Mouse (Mus musculus) lung, postnatal 4 days (tissue): ENCODE data around the gene Arl3.

Experiments
- DNase-seq, 2 experiments: peaks; one replicate each; pipeline ENCODE4 v3.0.0; 2021

Arl3 gene

DNA sequence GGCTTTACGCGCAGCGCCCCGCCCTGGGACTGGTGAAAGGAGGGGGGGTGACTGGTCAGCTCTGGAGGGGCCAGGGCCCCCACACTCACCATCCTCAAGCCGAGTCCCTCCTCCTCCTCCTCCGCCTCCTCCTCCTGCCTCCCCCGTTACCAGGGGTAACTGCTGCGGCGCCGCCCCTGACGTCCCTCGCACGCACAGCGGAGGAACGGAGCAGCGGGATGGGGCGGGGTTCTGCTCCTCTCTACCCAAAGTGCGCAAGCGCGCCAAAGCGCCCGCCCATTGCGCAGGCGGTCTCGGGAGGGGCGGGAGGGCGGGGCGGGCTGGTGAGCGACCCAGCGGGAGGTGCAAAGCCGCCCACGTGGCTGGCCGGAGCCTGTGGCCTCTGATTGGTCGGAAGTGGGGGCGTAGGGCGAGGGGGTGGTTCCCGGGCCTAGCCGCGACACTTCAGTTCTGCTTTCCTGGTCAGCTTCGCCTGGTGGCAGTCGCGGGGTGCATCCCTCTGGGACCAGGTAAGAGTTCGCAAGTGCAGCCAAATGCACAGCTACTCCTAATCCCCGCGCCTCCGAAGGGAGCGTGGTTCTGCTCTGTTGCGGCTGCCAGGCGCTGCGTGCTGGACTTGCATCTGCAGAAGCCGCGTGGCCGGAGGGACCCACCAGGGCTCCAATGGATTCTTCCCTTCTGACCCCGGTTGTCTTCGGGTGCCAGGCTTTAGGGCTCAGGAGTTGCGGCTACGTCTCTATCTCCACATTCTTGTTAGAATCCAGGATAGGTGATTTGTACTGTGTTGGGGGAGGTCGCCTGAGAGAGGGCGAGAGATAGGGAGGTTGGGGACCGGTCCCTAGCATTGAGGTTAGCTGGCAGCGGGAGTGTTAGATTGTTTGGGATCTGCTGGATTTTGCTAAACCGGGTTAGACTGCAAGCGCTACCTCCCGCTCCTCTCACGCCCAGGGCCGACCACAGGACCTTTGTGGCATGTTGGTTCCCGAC lies at the start of gene Arl3, which contains the start of gene Sfxn2:
Arl3 (minus strand) TSS at position 248 of the 987 bp plus-strand sequence.
Sfxn2 (plus strand) TSS at position 415 of the 987 bp plus-strand sequence.
- peak; percentile 96 to 98 for DNase-seq

DNA sequence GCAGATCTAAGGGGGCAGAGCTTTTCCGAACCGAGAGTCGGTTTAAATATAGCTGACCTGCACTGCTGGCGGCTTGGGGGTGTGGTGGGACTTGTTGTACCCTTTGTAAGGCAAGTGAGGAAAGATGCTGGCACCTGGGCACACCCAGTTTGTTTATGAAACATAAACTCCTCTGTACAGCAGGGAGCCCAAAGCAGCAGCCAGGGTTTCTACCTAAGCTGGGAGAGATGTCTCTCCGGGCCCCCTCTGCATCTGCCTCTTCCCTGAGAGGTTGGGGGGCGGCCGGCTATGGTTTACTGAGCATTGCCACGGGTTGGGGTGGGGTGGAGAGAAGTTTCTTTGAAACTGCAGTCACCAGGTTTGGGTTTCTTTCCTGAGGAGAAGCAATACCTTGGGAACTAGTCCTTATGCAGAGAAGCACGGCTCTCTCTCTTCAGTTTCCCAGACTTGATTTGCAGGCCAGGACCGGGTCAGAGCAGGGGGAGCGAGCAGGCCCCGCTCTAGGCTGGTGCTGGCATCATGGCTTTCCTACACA lies 49.7 kb upstream of the Arl3 start:
- DNase-seq = no peak

DNA sequence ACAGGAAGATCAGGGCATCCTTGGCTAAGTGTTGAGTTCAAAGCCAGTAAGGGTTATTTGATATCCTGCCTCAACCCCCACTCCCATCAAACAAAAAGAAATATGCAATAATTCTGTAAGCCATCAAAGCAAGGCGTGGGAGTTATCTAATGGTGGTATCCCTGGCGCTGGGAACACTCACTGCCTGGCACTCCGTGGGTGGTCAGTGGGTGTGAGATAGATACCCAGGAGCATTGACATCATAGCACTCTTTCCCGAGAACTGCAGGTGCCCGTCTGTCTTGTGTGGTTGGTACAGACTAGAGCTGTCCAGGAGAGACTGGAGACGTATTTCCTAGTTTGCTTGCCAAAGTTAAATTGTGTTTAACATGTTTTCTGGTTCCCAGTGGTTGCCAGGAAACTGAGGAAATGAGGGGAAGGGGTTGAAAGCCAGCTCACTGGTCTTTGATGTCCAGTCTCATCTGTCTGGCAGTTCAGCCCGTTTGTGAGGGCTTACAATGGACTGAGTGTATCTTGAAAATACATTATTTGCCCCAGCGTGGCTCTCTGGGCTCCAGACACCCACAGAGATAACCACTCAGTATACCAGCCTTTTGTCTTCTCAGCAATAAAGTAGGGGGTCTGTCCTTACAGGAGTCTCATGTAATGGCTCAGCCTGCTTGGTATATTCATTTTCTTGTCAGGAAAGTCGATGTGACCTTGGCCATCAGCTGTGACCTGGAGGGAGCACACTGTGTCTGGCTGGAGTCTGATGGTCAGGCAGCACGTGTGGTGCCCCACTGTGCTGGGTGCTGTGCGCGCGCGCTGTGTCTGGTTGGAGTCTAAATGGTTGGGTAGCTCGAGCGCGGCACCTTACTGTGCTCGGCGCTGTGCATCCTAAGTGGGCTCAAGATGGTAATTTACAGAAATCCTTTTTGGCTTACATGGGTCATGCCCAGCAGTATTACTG lies 48.5 kb upstream of the Arl3 start:
- DNase-seq = no peak

DNA sequence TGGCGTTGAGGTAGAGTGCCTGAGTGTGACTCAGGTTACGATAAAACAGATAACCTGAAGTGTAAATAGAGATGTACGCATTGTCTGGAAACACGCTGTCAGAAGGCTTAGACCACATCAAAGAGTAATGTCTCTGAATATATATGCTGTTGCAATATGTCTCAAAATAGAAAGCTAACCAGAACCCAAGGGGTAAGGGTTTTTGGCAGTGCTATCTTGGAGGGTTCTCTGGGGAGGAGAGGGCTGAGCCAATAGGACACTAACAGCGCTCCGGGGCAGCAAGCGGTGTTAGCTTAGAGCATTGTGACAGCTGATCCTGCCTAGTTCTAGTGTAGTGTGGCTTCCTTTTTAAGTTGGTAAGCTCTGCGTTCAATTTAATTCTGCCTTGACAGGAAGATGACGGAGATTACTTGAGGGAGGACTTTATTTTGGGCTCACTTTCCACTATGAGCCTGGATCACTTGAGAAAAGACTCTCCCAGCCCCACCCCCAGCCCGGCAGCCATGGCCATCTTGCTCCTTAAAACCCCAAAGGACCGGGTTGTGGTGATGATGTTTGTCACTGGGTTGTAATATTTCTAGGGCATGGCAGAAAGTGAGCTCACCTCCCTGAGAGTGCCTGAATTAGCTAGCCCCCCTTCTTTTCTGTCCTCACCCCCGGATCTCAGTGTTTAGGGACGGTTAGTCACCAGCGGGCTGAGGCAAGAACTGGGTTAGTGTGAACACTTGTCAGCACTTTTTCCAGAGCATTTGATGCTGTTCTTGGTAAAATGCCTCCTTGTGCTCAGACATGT lies 47.2 kb upstream of the Arl3 start:
- no peak for DNase-seq

DNA sequence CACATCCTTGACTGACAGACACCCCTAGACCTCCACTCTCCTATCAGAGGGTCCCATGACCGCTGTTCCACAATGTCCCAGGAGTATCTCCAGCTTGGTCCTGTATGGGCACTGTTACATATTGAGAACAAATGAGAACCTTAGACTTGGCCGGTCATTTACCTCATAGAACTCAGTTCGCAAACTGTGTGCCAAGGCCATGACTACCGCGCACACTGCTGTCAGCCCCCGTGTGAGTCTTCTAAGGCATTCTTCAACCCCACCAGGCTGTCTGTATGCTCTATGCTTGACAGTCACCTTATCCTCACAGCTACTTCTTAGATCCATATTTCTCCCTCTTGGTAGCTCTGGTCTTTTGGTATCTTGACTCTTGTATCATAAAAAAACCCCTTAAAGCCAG lies 46.5 kb upstream of the Arl3 start:
- no peak for DNase-seq

DNA sequence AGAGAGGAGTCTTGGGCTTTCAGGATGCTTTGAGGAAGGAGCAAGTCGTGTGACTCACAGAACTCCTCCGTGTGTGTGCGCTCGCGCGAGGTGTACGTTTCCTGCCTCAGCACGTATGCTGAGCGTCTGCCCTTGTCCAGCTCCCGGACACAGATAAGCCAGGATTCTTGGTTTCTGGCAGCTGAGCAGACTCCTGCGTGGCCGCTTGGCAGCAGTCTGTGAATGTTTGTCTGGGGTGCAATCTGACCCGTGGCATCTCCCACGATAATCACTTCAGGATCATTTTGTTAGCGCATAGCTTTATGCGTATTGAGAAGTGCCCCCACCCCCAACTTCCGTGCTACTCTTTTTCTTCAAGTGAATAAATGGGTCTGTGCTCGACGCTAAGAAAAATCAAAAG lies 46.0 kb upstream of the Arl3 start:
- peak; percentile 25 to 46 for DNase-seq

DNA sequence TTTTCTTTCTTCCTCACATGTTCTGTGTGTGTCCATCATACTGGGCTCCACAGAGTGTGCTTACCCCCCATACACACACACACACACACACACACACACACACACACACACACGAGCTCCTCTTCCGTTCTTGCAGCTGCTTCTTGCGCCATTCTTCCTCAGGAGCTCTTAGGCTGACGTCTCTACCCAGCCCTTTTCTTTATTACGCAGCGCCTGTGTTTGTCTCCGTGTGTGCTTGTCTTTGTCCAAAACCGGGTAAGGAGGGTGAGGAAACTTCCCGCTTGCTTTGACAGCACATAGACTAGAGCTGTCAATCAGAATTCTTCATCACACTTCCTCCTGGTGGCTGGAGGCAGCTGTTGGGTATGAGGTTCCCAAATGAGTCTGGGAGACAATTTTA lies 45.3 kb upstream of the Arl3 start:
- DNase-seq = peak; percentile 51 to 63

DNA sequence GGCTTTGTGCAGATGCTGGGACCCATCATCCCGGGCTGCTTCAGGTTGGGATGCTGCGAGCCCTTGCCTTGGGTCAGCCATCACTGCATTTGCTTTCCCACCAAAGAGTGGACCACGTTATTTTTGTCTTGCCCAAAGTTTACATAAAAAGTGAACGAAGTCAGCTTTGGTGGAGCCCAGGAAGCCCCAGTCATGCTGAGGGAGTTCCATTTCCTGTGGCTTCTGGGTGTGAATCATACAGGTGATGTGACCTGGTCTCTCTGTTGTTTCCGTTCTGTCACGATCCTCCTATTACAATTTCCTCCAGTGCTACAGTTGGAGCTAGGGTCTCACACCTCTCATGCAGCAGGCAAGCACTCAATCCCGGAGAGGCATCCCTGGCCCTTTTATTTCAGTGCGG lies 44.4 kb upstream of the Arl3 start:
- DNase-seq = no peak

DNA sequence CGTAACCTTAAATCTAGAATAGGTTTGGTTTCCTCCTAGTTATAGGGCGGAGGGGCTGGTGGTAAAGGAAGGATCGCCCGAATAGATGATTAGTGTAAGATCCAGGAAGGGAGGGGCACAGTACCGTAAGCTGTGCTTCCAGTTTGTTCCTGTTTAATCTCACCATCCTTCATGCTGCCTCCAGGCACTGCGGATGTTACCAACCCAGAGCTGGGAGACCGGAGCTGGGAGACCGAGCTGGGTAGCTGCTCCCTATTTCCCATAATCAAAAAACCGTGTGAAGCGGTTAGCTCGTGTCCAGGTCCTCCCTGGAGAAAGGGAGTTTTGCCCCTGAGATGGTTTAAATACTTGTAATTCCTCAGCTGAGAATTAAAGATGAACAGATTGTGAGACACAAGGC lies 43.4 kb upstream of the Arl3 start:
- DNase-seq = no peak

DNA sequence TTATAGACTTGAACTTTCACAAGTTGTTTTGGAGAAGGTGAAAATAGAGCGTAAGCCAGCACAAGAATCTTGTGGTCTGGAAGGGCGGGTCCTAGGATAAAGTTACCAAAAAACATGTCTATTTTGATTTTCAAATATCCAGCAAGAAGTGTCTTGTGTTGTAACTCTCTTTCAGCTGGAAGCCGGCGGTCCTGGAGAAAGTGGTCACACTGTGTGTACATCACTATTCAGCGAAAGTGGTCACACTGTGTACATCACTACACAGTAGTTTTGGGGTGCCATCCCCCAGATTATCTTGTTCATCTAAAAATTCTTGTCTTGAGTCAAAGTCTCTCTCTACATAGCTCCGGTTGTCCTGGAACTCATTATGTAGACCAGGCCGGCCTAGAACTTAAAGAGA lies 35.2 kb upstream of the Arl3 start:
- no peak for DNase-seq

DNA sequence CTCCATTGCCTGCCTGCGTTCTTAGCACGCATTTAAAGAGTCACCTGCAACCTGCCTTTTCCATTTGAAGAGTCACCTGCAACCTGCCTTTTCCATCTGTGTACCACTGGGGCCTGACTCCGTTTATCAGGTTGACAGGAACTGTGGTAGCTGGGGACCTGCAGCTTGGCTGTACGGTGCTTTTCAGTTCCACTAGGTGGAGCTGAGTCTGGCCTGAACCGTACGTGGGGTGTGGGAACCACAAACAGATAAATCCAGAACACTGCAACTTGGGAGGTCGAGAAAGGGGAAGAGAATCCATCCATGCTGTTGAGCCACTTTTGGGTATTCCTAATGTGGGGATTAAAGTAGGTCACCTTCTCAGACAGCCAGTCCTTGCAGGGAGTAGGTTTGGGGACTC lies 34.4 kb upstream of the Arl3 start:
- peak in 1 of 2 experiments; percentile 52 for DNase-seq

DNA sequence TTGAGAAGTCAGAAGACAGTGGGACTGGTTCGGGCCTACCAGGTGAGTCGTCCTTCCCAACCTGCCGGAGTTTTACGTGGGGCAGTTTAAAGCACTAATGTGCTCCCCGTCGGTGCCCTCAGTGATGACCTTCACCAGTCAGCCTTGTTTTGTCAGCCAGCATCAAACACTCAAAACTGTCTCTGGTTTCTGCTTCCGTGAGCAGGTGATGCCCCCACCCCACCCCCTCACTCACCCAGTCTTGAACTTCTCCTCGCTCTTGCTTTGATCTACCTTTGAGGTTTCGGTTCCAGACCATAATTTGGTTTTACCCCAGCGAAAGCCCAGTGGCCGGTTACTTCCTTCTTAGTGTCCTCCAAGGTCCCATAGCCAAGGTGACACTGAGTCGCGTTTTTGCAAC lies 33.7 kb upstream of the Arl3 start:
- DNase-seq = no peak

DNA sequence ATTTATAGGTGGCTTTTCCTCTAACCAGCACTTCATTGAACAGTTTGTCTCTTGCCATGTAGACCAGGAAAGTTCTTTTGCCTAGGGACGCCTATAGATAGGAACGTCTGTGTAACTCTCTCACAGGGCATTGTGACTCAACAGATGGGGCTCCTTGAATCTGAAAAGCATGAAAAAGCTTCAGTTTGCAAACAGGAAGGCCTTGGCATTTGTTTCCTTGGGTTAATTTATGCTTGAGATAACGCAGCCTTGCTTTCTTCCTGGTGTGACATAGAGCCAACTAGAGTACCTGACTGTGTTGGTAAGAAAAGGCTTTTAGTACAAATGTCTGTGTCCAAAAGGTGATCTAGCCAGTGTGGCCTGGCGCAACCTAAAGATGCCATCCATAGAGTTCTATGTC lies 29.4 kb upstream of the Arl3 start:
- no peak for DNase-seq

DNA sequence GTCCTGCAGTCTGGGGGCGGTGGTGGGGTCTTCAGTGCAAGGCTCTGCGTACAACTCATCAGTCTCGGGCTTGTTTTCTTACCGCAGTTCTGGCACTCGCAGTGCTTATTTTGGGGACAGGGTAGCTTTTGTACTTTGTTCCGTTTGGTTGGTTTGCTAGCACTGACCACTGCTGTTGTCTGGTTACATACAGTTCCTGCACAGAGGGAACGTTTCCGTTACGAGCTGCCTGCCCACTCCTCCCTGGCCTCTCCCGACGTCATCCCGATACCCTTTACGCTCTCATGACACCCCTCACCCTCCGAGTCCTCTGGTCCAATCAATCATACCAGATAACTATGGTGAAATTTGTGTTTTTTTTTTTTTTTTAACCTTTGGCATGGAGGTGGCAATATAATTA lies 28.5 kb upstream of the Arl3 start:
- no peak for DNase-seq

DNA sequence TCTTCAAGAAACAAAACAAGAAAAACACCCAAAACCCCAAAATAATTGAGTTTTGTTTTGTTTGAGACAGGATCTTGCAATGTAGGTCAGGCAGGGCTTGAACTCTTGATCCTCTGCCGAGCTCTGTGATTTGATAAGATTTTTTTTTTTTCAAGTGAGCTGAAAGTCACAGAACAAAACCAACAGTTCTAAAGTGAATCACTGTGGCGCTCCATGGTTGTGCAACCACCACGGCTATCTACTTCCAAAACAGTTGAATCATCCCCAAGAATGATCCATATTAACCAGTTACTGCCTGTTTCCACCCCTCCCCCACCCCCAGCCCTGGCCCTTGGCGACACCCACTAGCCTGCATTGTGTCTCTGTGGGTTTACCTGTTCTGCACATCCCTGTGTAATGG lies 27.4 kb upstream of the Arl3 start:
- no peak for DNase-seq

DNA sequence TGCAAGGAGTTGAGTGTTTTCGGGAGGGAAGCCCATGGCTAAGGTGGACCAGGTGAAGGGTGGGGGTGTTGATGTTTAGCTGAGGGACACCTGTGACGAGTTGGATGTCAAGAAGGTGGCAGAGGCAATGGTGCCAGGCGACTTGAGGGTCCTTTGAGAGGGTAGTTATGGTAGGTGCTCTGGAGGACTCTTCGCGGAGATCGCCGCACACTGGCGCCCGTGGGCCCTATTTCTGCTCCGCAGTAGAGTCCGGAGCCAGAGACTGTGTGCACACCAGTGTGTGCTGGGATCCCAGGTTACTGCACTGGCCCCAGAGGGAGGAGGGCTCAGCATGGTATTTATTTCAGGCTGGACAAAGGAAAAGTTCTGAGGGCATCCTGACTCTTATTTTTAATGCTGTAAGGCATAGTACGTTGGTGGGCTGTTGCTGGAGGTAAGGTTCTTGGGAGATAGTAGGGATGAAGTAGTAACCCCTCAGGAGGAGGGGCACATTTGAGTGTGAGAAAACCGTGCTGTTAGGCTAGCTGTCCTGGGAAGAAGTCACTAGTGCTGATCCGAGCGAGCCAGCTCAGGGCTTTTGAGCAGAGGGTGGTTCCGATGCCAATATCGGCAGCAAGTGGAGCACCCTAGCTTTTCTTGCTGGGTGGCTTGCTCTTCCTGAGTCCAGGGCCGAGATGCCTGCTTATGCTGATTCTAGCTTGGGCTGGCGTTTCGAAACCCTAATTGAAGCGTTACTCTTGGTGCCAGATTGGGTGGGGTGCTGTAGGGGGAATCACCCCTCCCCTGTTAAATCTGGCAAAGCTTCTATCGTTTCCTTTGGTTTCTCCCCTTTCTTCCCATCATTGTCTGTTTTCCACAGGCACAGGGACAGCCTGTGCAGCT lies 26.6 kb upstream of the Arl3 start:
- DNase-seq = peak; percentile 26 to 40

DNA sequence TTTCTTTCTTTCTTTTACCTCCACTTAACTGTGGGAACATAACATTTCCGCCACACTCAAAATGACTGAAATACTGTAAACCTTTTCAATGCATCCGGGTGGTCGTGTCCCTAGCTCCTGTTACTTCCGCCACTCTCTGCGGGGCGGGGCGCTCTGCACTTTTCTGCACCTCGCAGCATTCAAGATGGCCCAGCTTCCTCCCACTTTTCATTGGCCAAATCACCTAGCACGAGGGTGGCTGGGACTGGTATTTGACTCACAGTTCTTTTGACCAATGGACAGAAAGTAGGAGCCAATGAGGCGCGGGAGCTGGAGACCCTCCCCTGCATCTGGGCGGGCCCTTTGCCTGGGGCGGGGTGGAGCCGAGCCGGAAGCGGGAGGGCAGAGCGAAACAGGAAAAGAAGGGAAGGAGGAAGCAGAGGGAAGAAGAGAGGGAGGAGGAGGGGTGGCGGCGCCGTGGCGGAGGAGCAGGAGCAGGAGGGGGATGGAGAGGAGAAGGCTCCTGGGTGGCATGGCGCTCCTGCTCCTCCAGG lies 25.8 kb upstream of the Arl3 start, which contains the start of gene Wbp1l:
Wbp1l (plus strand) TSS at position 365 of the 533 bp plus-strand sequence.
- DNase-seq = peak; percentile 96 to 99

DNA sequence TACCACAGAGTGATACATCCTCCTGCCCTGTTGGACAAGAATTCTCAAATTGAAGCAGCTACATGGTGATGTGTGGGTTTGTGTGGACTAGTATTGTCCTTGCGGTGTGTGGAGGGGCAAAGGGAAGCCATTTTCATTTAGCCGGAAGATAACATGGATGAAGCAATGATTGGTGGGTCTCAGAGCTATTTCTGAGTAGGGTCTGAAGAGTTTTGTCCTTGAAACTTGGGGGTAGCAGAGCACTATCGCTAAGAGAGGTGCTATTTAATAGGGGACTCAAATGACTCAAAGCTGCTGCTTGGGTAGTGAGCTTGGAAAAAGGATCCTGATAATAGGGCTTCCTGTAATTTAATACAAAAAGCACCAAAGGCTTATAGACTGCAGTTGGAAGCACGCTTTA lies 25.2 kb upstream of the Arl3 start:
- DNase-seq = no peak

DNA sequence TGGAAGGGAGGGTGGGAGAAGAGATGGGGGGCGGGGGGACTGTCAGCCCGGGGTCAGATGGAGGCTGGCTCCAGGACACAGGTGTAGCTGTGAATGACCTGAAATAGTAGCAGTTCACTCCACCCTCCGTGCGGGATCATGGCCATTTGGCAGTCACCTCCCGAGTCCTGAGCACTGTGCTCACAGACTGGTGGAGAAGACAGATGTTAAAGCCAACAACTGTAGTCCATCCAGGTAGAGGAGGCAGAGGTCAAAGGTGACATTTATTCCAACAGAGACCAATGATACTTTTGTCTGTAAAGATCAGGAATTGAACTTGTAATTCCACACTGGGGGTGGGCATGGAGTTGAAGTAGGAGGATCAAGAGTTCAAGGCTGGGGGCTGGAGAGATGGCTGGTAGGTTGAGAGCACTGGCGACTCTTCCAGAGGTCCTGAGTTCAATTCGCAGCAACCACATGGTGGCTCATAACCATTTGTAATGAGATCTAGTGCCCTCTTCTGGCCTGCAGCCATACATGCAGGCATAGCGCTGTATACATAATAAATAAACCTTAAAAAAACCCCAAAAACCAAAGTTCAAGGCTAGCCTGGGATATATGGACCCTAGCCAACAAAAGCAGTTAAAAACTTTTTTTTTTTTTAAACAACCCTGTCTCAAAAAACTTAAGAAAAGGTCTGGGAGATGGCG lies 19.9 kb upstream of the Arl3 start:
- DNase-seq = no peak

DNA sequence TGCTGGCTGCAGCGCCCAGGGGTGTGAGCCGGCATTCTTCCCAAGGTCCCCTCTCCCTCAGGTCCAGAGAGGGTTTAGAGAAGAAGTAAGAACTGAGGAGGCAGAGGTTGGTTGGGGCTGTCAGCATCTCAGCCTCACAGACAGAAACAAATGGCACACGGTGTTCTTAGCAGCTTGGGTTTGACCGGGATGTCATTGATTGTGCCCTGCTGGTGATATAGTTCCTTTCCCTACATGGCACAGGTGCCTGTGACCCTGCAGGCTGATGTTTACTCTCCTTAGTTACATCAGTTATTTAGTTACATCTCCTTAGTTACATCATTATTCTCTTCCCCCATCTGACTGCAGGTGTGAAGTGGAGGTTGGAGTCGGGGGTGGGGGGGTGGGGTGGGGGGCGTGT lies 18.6 kb upstream of the Arl3 start:
- DNase-seq = no peak
